Mouse (Mus musculus) ES-E14 (cell line): ENCODE measurements around the gene Actn1. TPM values are rescaled to one million over a fixed set of nuclear protein-coding genes. Genes with fewer than 3 reads are reported as not detected.

Experiments used
- DNase-seq: peaks from one replicate; pipeline ENCODE4 v3.0.0-alpha.2; 2013; ENCODE audit warnings: low read depth, low spot score
- H3K27ac ChIP-seq: 2 replicates; pipeline ENCODE4 v1.5.1; 2012; ENCODE audit warnings: low read depth, mild to moderate bottlenecking, low read length, moderate library complexity, mixed read lengths; ENCODE audit not compliant: poor library complexity, insufficient read depth, severe bottlenecking
- H3K36me3 ChIP-seq: 2 replicates; pipeline ENCODE4 v1.6.1; 2012; ENCODE audit warnings: mild to moderate bottlenecking, low read length, moderate library complexity, mixed read lengths; ENCODE audit not compliant: control insufficient read depth, poor library complexity, insufficient read depth, severe bottlenecking
- H3K4me1 ChIP-seq, 2 experiments: fragments of 150-350 bp in 1 of 2; sonication (generic) in 1 of 2; 2 replicates each; pipeline ENCODE4 v1.6.1; 2012; ENCODE audit warnings: low read length in 2 of 2, mild to moderate bottlenecking in 1 of 2, mixed read lengths in 1 of 2; ENCODE audit not compliant: control insufficient read depth in 2 of 2, insufficient read depth in 2 of 2, poor library complexity in 1 of 2
- H3K4me3 ChIP-seq, 2 experiments: fragments of 150-350 bp in 1 of 2; sonication (generic) in 1 of 2; 2 replicates each; pipeline ENCODE4 v1.5.1; 2012; ENCODE audit warnings: low read length in 2 of 2, low read depth in 1 of 2, mild to moderate bottlenecking in 1 of 2, mixed read lengths in 1 of 2; ENCODE audit not compliant: insufficient read depth in 1 of 2, poor library complexity in 1 of 2, severe bottlenecking in 1 of 2
- H3K9ac ChIP-seq: 2 replicates; pipeline ENCODE4 v1.6.1; 2012; ENCODE audit warnings: low read depth, mild to moderate bottlenecking, low read length, mixed read lengths; ENCODE audit not compliant: poor library complexity, insufficient read depth, severe bottlenecking
- H3K9me3 ChIP-seq: fragments of 150-350 bp; sonication (generic); 2 replicates; pipeline ENCODE4 v1.6.1; 2012; ENCODE audit warnings: low read depth, mild to moderate bottlenecking, low read length; ENCODE audit not compliant: control insufficient read depth, insufficient read depth
- CHD2 ChIP-seq: IDR thresholded peaks from 2 replicates; pipeline ENCODE4 v1.6.1; 2014; ENCODE audit warnings: mild to moderate bottlenecking, low read depth, low read length, inconsistent platforms
- HCFC1 ChIP-seq: IDR thresholded peaks from 2 replicates; pipeline ENCODE4 v1.6.1; 2012; ENCODE audit warnings: low read length, inconsistent platforms, borderline replicate concordance; ENCODE audit not compliant: insufficient read depth
- MAFK ChIP-seq: IDR thresholded peaks from 2 replicates; pipeline ENCODE4 v1.6.1; 2014; ENCODE audit warnings: mild to moderate bottlenecking, low read depth, low read length, inconsistent platforms; ENCODE audit not compliant: insufficient read depth
- ZC3H11A ChIP-seq: IDR thresholded peaks from 2 replicates; pipeline ENCODE4 v1.6.1; 2012; ENCODE audit warnings: low read depth, mild to moderate bottlenecking, inconsistent platforms, low read length, borderline replicate concordance
- ZNF384 ChIP-seq: IDR thresholded peaks from 2 replicates; pipeline ENCODE4 v1.6.1; 2012; ENCODE audit warnings: low read depth, low read length, inconsistent platforms
- in situ Hi-C, 2 experiments: fragments of 600-800 bp; cut with MboI; formaldehyde crosslinking; loops; one replicate each; pipeline ENCODE4 v1.15.1; 2025; ENCODE audit warnings: low sequenced_read_pairs in 2 of 2, inconsistent platforms in 1 of 2; ENCODE audit not compliant: unreplicated experiment in 2 of 2
- total RNA-seq: library from RNA; depleted of rRNA; stranded (reverse); fragments of 300-350 nt; gene quantifications from 2 replicates; pipeline ENCODE4 v1.2.3, GENCODE M21; 2012

The Actn1 gene
- total RNA-seq, 1 experiment, result 255 TPM

DNA sequence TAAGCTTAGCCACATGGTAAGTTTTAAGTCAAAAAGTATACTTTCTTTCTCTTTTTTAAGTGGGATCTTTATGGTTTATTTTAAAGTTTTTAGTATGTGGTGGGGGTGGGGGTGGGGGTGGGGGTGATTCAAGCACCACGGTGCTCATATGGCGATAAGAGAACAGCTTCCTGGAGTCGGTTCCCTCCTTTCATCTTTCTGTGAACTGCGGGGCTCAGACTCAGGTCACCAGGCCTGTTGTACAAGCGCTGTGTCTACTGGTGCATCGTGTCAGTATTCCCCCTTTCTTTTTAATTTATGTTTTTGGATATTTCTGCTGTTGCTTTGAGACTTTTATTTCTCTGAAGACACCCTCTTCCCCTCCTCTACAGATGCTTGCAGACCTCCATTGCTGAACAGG, 38.5 kb upstream of the Actn1 start:
- DNase-seq, result no peak
- in situ Hi-C loops, result no loop called here
- TF ChIP-seq CHD2, result no peak
- no peak for TF ChIP-seq ZNF384
- no peak for TF ChIP-seq ZC3H11A
- Histone ChIP-seq H3K36me3 (no peaks in the 10 kb centered on the region), H3K27ac (no peak overlapping the region), H3K4me3 (0 out of 4 replicates have a peak overlapping the region, but pooled peaks of 1 of the 2 experiments have one; percentile 9), H3K9ac (no peak overlapping the region), H3K9me3 (no peaks in the 10 kb centered on the region), H3K4me1 (peaks cover 0 to 3% of the 10 kb centered on the region in 2 experiments; a peak in 1 of 4 replicates)

DNA sequence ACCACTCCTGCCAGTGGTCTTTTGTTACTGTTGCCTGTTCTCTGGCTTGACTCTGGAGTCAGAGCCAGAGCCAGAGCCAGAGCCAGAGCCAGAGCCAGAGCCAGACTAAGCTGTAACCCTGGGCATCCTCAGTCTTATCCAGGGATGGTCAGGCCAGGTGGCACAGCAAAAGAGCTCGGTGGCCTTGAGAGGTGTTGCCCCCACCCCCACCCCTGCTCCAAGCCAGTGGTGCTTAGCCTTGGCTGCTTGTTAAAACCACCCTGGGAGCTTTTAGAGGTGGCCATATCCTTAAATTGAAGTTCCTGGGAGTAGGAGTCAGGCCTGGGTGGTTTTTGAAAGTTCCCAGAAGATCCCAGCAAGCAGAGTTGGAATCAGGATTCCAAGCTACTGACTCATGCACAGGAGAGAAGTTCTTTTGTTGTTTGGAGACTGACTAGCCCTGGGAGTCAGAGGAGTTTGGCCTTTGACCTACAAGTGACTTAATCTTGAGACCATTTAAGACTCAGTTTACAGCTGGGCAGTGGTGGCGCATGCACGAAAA, 31.8 kb upstream of the Actn1 start:
- in situ Hi-C loops, result no loop called here
- no peak for TF ChIP-seq MAFK
- TF ChIP-seq ZC3H11A, result no peak
- no peak for TF ChIP-seq HCFC1
- TF ChIP-seq CHD2, result no peak
- no peak for TF ChIP-seq ZNF384
- no peaks in the 10 kb centered on the region for H3K36me3 ChIP-seq
- no peak overlapping the region for H3K9ac ChIP-seq
- no peak for DNase-seq
- peaks cover 3 to 12% of the 10 kb centered on the region in 2 experiments; a peak in 2 of 4 replicates for H3K4me1 ChIP-seq
- peak overlapping the region; percentile 13; the same call in 1 of the 2 replicates for H3K27ac ChIP-seq
- H3K4me3 ChIP-seq, result no peak overlapping the region
- no peaks in the 10 kb centered on the region for H3K9me3 ChIP-seq

DNA sequence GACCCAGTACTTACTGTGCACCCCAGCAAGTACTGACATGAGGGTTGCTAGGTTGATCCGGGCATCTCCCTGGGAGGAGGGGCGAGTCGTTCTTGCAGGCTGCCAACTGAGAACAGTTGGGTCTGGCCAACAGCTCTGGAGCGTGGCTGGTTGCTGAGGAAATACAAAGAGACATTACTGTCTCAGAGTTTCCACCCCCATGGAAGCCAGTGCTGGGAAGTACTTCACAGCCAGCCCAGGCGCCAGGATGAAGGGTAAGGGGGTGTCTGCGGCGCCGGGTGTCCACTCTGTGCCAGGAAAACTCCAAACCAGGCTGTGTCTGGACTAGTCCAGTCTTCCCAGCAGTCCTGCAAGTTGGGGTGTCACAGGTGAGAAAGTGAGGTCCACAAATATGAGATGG, 30.8 kb upstream of the Actn1 start:
- H3K9me3 ChIP-seq, result no peaks in the 10 kb centered on the region
- no peak overlapping the region for H3K9ac ChIP-seq
- no peak overlapping the region for H3K4me3 ChIP-seq
- TF ChIP-seq ZC3H11A (no peak), HCFC1 (no peak), ZNF384 (no peak)
- H3K27ac ChIP-seq, result no peak overlapping the region
- no peaks in the 10 kb centered on the region for H3K36me3 ChIP-seq
- in situ Hi-C loops, result no loop called here
- H3K4me1 ChIP-seq, result peaks cover 3 to 12% of the 10 kb centered on the region in 2 experiments; a peak in 2 of 4 replicates
- DNase-seq, result no peak

DNA sequence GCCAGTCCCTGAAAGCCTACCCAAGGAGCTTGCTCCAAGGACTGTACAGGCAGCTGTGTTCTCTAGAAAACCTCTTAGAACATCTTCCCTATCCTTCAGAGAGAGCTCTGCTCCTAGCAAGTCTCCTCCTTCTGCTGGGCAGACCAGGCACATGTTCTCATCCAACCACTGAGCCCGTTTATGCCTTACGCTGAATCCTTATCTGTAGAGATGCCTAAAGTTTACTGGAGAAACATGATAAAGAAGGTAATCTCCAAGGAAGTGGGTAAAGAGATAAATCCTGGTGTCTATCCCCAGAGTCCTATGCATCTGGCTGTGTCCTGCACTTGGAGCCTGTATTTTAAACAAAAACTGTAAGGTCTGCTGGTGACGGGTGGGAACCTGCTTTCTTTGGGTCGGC, 30.3 kb upstream of the Actn1 start:
- DNase-seq, result no peak
- no peaks in the 10 kb centered on the region for H3K36me3 ChIP-seq

DNA sequence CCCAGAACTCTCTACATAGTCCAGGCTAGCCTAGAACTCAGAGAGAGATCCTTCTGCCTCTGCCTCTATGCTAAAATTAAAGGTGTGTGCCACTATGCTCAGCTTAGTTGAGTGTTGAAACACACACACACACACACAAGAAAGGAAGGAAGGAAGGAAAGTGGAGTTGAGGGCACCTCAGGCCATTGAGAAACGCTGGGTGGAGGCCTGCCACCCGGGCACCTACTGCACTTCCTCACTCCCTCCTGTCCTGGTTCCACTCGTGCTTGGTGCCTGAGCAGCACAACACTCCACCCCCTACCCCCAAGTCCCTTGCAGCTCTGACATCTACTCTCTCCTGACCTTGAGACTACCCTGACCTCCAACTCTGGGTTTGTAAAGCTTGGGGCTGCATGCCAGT, 29.6 kb upstream of the Actn1 start:
- H3K4me3 ChIP-seq, result no peak overlapping the region
- DNase-seq, result no peak
- H3K36me3 ChIP-seq, result no peaks in the 10 kb centered on the region
- no peak overlapping the region for H3K27ac ChIP-seq
- TF ChIP-seq HCFC1, result no peak
- no peak for TF ChIP-seq ZC3H11A
- no peak overlapping the region for H3K9ac ChIP-seq
- in situ Hi-C loops, result no loop called here
- no peaks in the 10 kb centered on the region for H3K9me3 ChIP-seq
- peaks cover 6 to 16% of the 10 kb centered on the region in 2 experiments; a peak in 3 of 4 replicates for H3K4me1 ChIP-seq

More for the DNA sequence above, 30.3 kb upstream of the Actn1 start:
- H3K4me3 ChIP-seq, result no peak overlapping the region
- H3K9ac ChIP-seq, result no peak overlapping the region
- no peaks in the 10 kb centered on the region for H3K9me3 ChIP-seq
- no peak overlapping the region for H3K27ac ChIP-seq
- in situ Hi-C loops, result no loop called here
- H3K4me1 ChIP-seq, result peaks cover 3 to 14% of the 10 kb centered on the region in 2 experiments; a peak in 2 of 4 replicates
- TF ChIP-seq ZNF384, result no peak
- TF ChIP-seq MAFK, result no peak
- no peak for TF ChIP-seq HCFC1
- TF ChIP-seq CHD2, result no peak
- TF ChIP-seq ZC3H11A, result no peak
